Mouse (Mus musculus) thymus, adult 2 months (tissue): ENCODE results near the gene Hist3h2ba.

Source experiments
- CTCF ChIP-seq: fragments of 200-500 bp; IDR thresholded peaks from 2 replicates; pipeline ENCODE4 v1.5.1; 2012; ENCODE audit warnings: mild to moderate bottlenecking, control low read depth, low read length, moderate library complexity, borderline replicate concordance; ENCODE audit not compliant: control insufficient read depth, poor library complexity, insufficient read depth; ENCODE audit errors: extremely low read depth
- POLR2A ChIP-seq: fragments of 200-500 bp; IDR thresholded peaks from 2 replicates; pipeline ENCODE4 v1.6.1; 2012; ENCODE audit warnings: mild to moderate bottlenecking, low read length, control low read depth, moderate library complexity; ENCODE audit not compliant: control insufficient read depth, poor library complexity, insufficient read depth; ENCODE audit errors: extremely low read depth

DNA sequence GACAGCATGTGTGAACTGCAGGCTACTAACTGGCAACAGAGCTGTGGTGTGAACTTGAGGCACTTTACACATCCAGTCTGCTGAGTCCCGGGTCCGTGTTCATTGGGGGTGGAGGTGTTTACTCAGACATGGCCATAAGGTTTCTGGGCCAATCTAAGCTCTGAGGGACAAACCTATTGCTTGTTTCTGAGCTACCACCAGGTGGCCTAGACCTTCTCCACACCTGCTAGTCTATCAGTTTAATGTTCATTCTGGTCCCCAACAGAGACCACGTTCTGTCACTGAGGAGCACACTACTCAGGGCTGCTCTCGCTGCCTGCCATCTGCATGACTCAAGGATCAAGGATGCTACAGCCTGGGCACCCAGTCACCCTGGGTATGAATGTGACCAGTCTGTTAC lies 17.1 kb upstream of the Hist3h2ba start:
- TF ChIP-seq CTCF (no peak), POLR2A (no peak)
